Mouse (Mus musculus): Measurements from ENCODE around the gene Dpy19l3. TPM values are rescaled to one million over a fixed set of nuclear protein-coding genes. Genes with fewer than 3 reads are reported as not detected.

Dpy19l3 gene
- polyA plus RNA-seq, 1 experiment from 2014 or later: 33.5 TPM

DNA sequence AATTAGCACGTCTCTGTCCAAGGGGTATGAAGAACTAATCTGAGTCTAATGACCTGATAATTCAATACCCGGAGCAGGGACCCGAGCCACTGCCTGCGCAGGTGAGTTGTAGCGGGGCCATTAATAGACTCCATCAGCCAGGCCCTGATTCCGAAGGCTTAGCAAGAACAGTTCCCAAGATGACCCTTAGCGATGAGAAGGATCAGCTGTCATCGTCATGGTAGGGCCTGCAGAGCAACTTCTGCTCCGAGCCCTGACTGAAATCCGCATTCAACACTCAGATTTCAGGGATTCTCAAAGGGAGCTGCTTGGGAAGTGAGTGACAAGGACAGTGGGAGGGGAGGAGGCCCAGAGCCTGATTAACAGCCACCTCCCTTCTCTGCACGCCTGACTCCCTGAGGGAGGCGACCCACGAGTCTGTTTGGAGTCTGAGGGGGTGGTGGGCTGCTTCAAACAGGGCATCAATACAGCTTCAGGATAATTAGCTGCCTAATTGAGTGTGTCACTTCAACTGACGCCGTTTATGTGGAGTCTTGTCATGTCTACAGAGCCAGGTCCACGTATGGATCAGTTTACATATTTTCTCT, 90.4 kb downstream of the Dpy19l3 start:
- Histone ChIP-seq H3K9ac (ENCODE audit: low read depth, low read length) (no peak overlapping the region), H3K27me3 (ENCODE audit: control insufficient read depth, insufficient read depth, low read length) (no peaks in the 10 kb centered on the region), H3K4me3 (ENCODE audit: low read depth, low read length) (no peak overlapping the region), H3K4me2 (replicated peaks; ENCODE audit: low read depth, low read length) (no peak overlapping the region), H3K36me3 (ENCODE audit: control insufficient read depth, insufficient read depth, low read length) (no peaks in the 10 kb centered on the region), H3K4me1 (replicated peaks; ENCODE audit: control insufficient read depth, insufficient read depth, low read length) (peaks cover 4% of the 10 kb centered on the region; the same call in 1 of the 2 replicates), H3K9me3 (ENCODE audit: control insufficient read depth, low read length) (no peaks in the 10 kb centered on the region), H3K27ac (ENCODE audit: low read depth, low read length) (no peak overlapping the region)
- DNase-seq (ENCODE audit: low spot score) (peak; percentile 32), ATAC-seq (ENCODE audit: low FRiP score) (peak; percentile 39; the same call in 1 of the 2 replicates)
- 50% methylated on average over 16 of the region's 16 CpGs for WGBS

DNA sequence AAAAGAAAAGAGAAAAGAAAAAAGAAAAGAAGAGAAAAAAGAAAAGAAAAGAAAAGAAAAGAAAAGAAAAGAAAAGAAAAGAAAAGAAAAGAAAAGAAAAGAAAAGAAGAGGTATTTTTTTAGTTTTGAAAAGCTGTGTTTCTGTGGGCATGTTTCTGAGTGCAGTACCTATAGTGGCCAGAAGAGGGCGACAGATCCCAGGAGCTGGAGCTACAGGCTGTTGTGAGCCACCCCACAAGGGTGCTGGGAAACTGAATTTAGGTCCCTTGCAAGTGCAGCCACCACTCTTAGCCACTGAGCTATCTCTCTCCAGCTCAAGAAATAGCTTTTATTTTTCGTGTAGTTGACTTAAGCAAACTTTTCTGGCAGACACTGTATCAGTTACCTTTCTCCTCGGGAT, 95.1 kb downstream of the Dpy19l3 start:
- WGBS: 61% methylated on average over 3 of the region's 3 CpGs
- no peaks in the 10 kb centered on the region for H3K9me3 ChIP-seq (ENCODE audit: control insufficient read depth, low read length)
- ATAC-seq (ENCODE audit: low FRiP score): no peak
- H3K4me3 ChIP-seq (ENCODE audit: low read depth, low read length): no peak overlapping the region
- H3K27ac ChIP-seq (ENCODE audit: low read depth, low read length): no peak overlapping the region
- no peak overlapping the region for H3K9ac ChIP-seq (ENCODE audit: low read depth, low read length)
- no peaks in the 10 kb centered on the region for H3K36me3 ChIP-seq (ENCODE audit: control insufficient read depth, insufficient read depth, low read length)
- H3K27me3 ChIP-seq (ENCODE audit: control insufficient read depth, insufficient read depth, low read length): no peaks in the 10 kb centered on the region
- DNase-seq (ENCODE audit: low spot score): peak; percentile 54
- peaks cover 4% of the 10 kb centered on the region; the same call in 1 of the 2 replicates for H3K4me1 ChIP-seq (replicated peaks; ENCODE audit: control insufficient read depth, insufficient read depth, low read length)
- no peak overlapping the region for H3K4me2 ChIP-seq (replicated peaks; ENCODE audit: low read depth, low read length)

DNA sequence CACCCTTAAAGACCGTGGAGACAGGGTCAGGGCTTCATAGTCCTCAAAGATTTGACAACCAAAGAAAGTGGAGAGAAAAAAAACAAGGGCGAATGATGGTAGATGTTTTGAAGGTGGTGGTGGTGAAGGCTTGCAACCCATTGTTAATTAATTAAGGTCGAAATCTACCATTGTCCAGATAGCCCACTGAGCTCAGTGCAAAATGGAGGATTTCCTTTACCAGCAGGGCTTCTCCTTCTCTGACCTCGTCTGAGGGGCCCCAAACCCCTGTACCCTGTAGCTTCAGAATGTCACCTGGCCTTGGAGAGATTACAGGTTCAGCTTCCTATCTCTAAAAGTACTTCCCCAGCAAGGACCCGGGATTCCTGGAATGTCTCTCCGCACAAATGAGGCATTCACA, 96.4 kb downstream of the Dpy19l3 start:
- Histone ChIP-seq H3K4me1 (replicated peaks; ENCODE audit: control insufficient read depth, insufficient read depth, low read length) (no peaks in the 10 kb centered on the region), H3K27ac (ENCODE audit: low read depth, low read length) (no peak overlapping the region), H3K9me3 (ENCODE audit: control insufficient read depth, low read length) (no peaks in the 10 kb centered on the region), H3K4me2 (replicated peaks; ENCODE audit: low read depth, low read length) (no peak overlapping the region), H3K27me3 (ENCODE audit: control insufficient read depth, insufficient read depth, low read length) (no peaks in the 10 kb centered on the region), H3K36me3 (ENCODE audit: control insufficient read depth, insufficient read depth, low read length) (no peaks in the 10 kb centered on the region), H3K4me3 (ENCODE audit: low read depth, low read length) (no peak overlapping the region), H3K9ac (ENCODE audit: low read depth, low read length) (no peak overlapping the region)
- ATAC-seq (ENCODE audit: low FRiP score) (no peak), DNase-seq (ENCODE audit: low spot score) (no peak)
- WGBS: 39% methylated on average over 6 of the region's 6 CpGs

- WGBS: 81% methylated on average over 10 of the region's 10 CpGs
- no peak overlapping the region for H3K9ac ChIP-seq (ENCODE audit: low read depth, low read length)
- no peaks in the 10 kb centered on the region for H3K9me3 ChIP-seq (ENCODE audit: control insufficient read depth, low read length)
- H3K4me2 ChIP-seq (replicated peaks; ENCODE audit: low read depth, low read length): no peak overlapping the region
- H3K27ac ChIP-seq (ENCODE audit: low read depth, low read length): no peak overlapping the region
- H3K4me1 ChIP-seq (replicated peaks; ENCODE audit: control insufficient read depth, insufficient read depth, low read length): no peaks in the 10 kb centered on the region
- H3K27me3 ChIP-seq (ENCODE audit: control insufficient read depth, insufficient read depth, low read length): no peaks in the 10 kb centered on the region
- no peak for DNase-seq (ENCODE audit: low spot score)
- no peak for ATAC-seq (ENCODE audit: low FRiP score)
- H3K4me3 ChIP-seq (ENCODE audit: low read depth, low read length): no peak overlapping the region
- H3K36me3 ChIP-seq (ENCODE audit: control insufficient read depth, insufficient read depth, low read length): no peaks in the 10 kb centered on the region
These were observed 102.5 kb downstream of the Dpy19l3 start for GRCm38 (mm10) chr7:35651583-35652270.

DNA sequence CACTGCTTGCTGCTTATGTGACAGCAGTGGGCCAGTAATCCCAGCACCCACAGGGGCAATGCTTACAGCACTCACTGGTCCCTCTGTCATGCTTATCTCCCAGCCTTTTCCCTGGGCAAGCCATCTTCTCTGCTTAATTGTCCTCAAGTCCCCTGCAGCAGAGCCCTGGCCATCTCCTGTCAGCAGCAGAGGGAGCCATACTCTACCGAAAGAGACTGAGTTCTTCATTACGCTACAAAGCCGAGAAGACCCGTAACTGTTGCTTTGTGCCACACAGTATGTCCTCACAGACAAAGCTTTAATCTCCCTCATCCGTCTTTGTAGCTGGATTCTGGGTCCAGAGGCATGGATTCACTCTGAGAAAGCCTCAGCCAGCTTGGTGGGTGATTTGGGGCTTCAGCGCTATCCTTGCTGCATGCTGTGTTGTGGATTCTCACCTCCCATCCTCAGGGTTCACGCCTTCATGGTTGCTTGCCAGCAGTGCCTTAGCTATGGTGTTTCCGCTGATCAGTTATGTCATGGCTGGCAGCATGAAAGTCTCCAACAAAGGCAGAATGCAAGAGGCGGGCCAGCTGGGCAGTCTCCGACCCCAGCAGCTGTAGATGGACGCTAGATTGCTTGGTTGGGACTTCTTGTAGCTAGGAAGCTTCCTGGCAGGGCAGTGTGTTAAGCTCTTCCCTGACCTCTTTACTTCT, 103.4 kb downstream of the Dpy19l3 start:
- no peaks in the 10 kb centered on the region for H3K4me1 ChIP-seq (replicated peaks; ENCODE audit: control insufficient read depth, insufficient read depth, low read length)
- no peak overlapping the region for H3K4me2 ChIP-seq (replicated peaks; ENCODE audit: low read depth, low read length)

GRCm38 (mm10) chr7:35649071-35649470, 105.2 kb downstream of the Dpy19l3 start:
- Histone ChIP-seq H3K27ac (ENCODE audit: low read depth, low read length) (no peak overlapping the region), H3K9me3 (ENCODE audit: control insufficient read depth, low read length) (no peaks in the 10 kb centered on the region), H3K4me1 (replicated peaks; ENCODE audit: control insufficient read depth, insufficient read depth, low read length) (no peaks in the 10 kb centered on the region), H3K27me3 (ENCODE audit: control insufficient read depth, insufficient read depth, low read length) (no peaks in the 10 kb centered on the region), H3K9ac (ENCODE audit: low read depth, low read length) (no peak overlapping the region), H3K4me3 (ENCODE audit: low read depth, low read length) (no peak overlapping the region), H3K36me3 (ENCODE audit: control insufficient read depth, insufficient read depth, low read length) (no peaks in the 10 kb centered on the region), H3K4me2 (replicated peaks; ENCODE audit: low read depth, low read length) (no peak overlapping the region)
- 52% methylated on average over 3 of the region's 3 CpGs for WGBS
- DNase-seq (ENCODE audit: low spot score) (no peak), ATAC-seq (ENCODE audit: low FRiP score) (0 out of 2 replicates have a peak, but pooled peaks have one; percentile 6)

More for the DNA sequence above, 103.4 kb downstream of the Dpy19l3 start:
- no peaks in the 10 kb centered on the region for H3K27me3 ChIP-seq (ENCODE audit: control insufficient read depth, insufficient read depth, low read length)
- no peak overlapping the region for H3K9ac ChIP-seq (ENCODE audit: low read depth, low read length)
- H3K27ac ChIP-seq (ENCODE audit: low read depth, low read length): no peak overlapping the region
- no peaks in the 10 kb centered on the region for H3K36me3 ChIP-seq (ENCODE audit: control insufficient read depth, insufficient read depth, low read length)
- no peaks in the 10 kb centered on the region for H3K9me3 ChIP-seq (ENCODE audit: control insufficient read depth, low read length)
- WGBS: 72% methylated on average over 11 of the region's 11 CpGs
- ATAC-seq (ENCODE audit: low FRiP score): no peak
- DNase-seq (ENCODE audit: low spot score): no peak
- no peak overlapping the region for H3K4me3 ChIP-seq (ENCODE audit: low read depth, low read length)

- DNase-seq (ENCODE audit: low spot score) (no peak), ATAC-seq (ENCODE audit: low FRiP score) (no peak)
- Histone ChIP-seq H3K9ac (ENCODE audit: low read depth, low read length) (no peak overlapping the region), H3K4me3 (ENCODE audit: low read depth, low read length) (no peak overlapping the region), H3K4me1 (replicated peaks; ENCODE audit: control insufficient read depth, insufficient read depth, low read length) (no peaks in the 10 kb centered on the region), H3K4me2 (replicated peaks; ENCODE audit: low read depth, low read length) (no peak overlapping the region), H3K27me3 (ENCODE audit: control insufficient read depth, insufficient read depth, low read length) (no peaks in the 10 kb centered on the region), H3K36me3 (ENCODE audit: control insufficient read depth, insufficient read depth, low read length) (no peaks in the 10 kb centered on the region), H3K27ac (ENCODE audit: low read depth, low read length) (no peak overlapping the region), H3K9me3 (ENCODE audit: control insufficient read depth, low read length) (no peaks in the 10 kb centered on the region)
- WGBS: 69% methylated on average over 9 of the region's 9 CpGs
These were observed 105.8 kb downstream of the Dpy19l3 start for GRCm38 (mm10) chr7:35648239-35649069.

DNA sequence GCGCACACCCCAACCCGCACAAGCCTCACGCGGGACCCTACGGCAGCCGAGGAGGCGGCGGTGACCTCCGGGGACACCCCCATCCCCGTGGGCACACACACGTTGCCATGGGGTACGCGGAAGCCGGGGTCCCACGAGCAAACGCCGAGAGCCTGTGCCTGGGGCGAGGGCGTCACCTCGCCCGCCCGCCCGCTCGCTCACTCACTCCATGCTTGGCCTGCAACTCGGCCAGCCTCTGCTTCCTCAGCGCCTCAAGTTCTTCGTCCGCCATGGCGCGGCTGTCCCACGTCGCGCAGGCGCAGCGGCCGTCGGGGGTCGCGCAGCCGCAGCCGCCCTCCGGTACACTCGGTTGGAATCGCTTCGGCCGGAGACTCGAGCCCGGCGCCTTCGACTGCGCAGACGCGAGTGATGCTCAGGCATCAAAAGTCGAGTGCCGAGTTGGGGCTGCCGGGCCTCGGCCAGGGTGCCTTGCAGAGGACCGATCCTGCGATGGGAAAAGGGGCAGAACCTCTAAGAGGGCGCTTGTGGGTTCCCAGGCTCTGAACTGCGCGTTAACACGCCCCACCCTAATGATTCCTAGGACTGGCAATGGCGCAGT, 107.1 kb downstream of the Dpy19l3 start, which contains the start of gene Pdcd5:
Pdcd5 (minus strand) TSS at position 421 of the 598 bp plus-strand sequence.
- H3K4me3 ChIP-seq (ENCODE audit: low read depth, low read length): peak within 1 kb of the TSS; percentile 94
- H3K4me1 ChIP-seq (replicated peaks; ENCODE audit: control insufficient read depth, insufficient read depth, low read length): no peaks in the 10 kb centered on the region
- peak within 1 kb of the TSS; percentile 54 for H3K4me2 ChIP-seq (replicated peaks; ENCODE audit: low read depth, low read length)
- peak within 1 kb of the TSS; percentile 76 for H3K27ac ChIP-seq (ENCODE audit: low read depth, low read length)
- H3K9me3 ChIP-seq (ENCODE audit: control insufficient read depth, low read length): no peaks in the 10 kb centered on the region
- ATAC-seq (ENCODE audit: low FRiP score): peak; percentile 90
- H3K9ac ChIP-seq (ENCODE audit: low read depth, low read length): peak within 1 kb of the TSS; percentile 90
- WGBS: under 1% methylated on average over 56 of the region's 64 CpGs
- no peaks in the 10 kb centered on the region for H3K27me3 ChIP-seq (ENCODE audit: control insufficient read depth, insufficient read depth, low read length)
- H3K36me3 ChIP-seq (ENCODE audit: control insufficient read depth, insufficient read depth, low read length): no peaks in the 10 kb centered on the region
- DNase-seq (ENCODE audit: low spot score): peak; percentile 99
